In the genomic region with DNA sequence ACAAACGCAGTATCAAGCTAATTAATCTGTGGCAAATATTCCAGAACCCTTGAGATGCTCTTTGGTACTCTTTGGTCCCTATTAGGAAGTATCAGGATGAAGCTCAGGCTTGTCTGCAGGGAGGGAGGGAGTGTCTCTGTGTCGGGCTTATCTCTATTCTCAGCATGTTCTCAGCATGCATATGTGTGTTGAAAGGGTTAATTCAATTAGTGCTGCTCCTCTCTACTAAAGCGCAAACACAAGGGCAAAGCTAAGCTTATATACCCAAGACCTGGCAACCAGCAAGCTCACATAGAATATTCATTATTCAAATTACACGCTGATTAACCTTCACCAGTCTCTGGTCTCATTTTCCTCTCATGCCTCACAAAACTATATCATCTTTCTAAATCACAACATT, we compare ENCODE assay signal across 23 mouse cellular contexts. TPM values are rescaled to one million over a fixed set of nuclear protein-coding genes. Genes with fewer than 3 reads are reported as not detected.
A peak's percentile ranks its signal among the peaks of the same experiment; 100 is the strongest.
DNase-seq lines count a peak whose midpoint lies in the region; ATAC-seq and TF ChIP-seq lines count a peak whose summit lies in the region.
"Had no signal": no experiment of that assay in that cellular context is flagged by ENCODE, and none has a peak within 500 bp of the region (broad histone marks: within the 10 kb centered on the region; RNA-seq: fewer than 3 reads in every experiment).

No protein-coding gene starts in this region.

- H3K9me3 ChIP-seq in forebrain, embryonic 12.5 days, result no peaks in the 10 kb centered on the region
- no peaks in the 10 kb centered on the region for H3K9me3 ChIP-seq in forebrain, postnatal 0 days (ENCODE audit: low read length)
- H3K9me3 ChIP-seq in midbrain, embryonic 11.5 days (ENCODE audit: control insufficient read depth, low read length), result no peaks in the 10 kb centered on the region
- H3K9me3 ChIP-seq in midbrain, postnatal 0 days (ENCODE audit: low read length), result no peaks in the 10 kb centered on the region
- H3K9me3 ChIP-seq in forebrain, embryonic 15.5 days, result no peaks in the 10 kb centered on the region
- H3K9me3 ChIP-seq in midbrain, embryonic 14.5 days (ENCODE audit: control insufficient read depth, low read length), result no peaks in the 10 kb centered on the region
- H3K9me3 ChIP-seq: embryonic facial prominence, embryonic 10.5 days; limb, embryonic 15.5 days; liver, embryonic 15.5 days; lung, embryonic 15.5 days; stomach, embryonic 15.5 days had no signal

- no peak overlapping the region for H3K9ac ChIP-seq in forebrain, embryonic 12.5 days
- no peak overlapping the region for H3K9ac ChIP-seq in forebrain, postnatal 0 days
- H3K9ac ChIP-seq in midbrain, embryonic 11.5 days (ENCODE audit: low read length), result no peak overlapping the region
- H3K9ac ChIP-seq in midbrain, postnatal 0 days (replicated peaks; ENCODE audit: low read length, poor library complexity, severe bottlenecking), result no peak overlapping the region
- H3K9ac ChIP-seq in forebrain, embryonic 15.5 days (replicated peaks), result no peak overlapping the region
- H3K9ac ChIP-seq in midbrain, embryonic 14.5 days (replicated peaks; ENCODE audit: low read length), result no peak overlapping the region
- H3K9ac ChIP-seq: limb, embryonic 15.5 days; liver, embryonic 15.5 days; lung, embryonic 15.5 days; stomach, embryonic 15.5 days had no signal

- H3K4me3 ChIP-seq in forebrain, embryonic 12.5 days (replicated peaks), result no peak overlapping the region
- no peak overlapping the region for H3K4me3 ChIP-seq in forebrain, postnatal 0 days (ENCODE audit: low read depth, low read length)
- H3K4me3 ChIP-seq in midbrain, embryonic 11.5 days (ENCODE audit: low read depth, low read length), result no peak overlapping the region
- H3K4me3 ChIP-seq in midbrain, postnatal 0 days (ENCODE audit: low read depth, low read length), result no peak overlapping the region
- H3K4me3 ChIP-seq in forebrain, embryonic 15.5 days, result no peak overlapping the region
- no peak overlapping the region for H3K4me3 ChIP-seq in midbrain, embryonic 14.5 days (replicated peaks; ENCODE audit: low read depth, low read length)
- H3K4me3 ChIP-seq: embryonic facial prominence, embryonic 10.5 days; limb, embryonic 15.5 days; liver, embryonic 15.5 days; lung, embryonic 15.5 days; myocyte; stomach, embryonic 15.5 days had no signal

- WGBS in forebrain, embryonic 12.5 days, result 41% methylated on average over 4 of the region's 4 CpGs
- 31% methylated on average over 4 of the region's 4 CpGs for WGBS in forebrain, postnatal 0 days
- WGBS in midbrain, embryonic 11.5 days, result 54% methylated on average over 4 of the region's 4 CpGs
- 27% methylated on average over 4 of the region's 4 CpGs for WGBS in midbrain, postnatal 0 days
- WGBS in forebrain, embryonic 15.5 days, result 30% methylated on average over 4 of the region's 4 CpGs
- WGBS in midbrain, embryonic 14.5 days, result 22% methylated on average over 4 of the region's 4 CpGs

- peak; percentile 55; the same call in 1 of the 2 replicates for ATAC-seq in forebrain, embryonic 12.5 days (ENCODE audit: low FRiP score)
- ATAC-seq in forebrain, postnatal 0 days, result no peak
- ATAC-seq in midbrain, embryonic 11.5 days (ENCODE audit: low FRiP score), result peak; percentile 77
- no peak for ATAC-seq in midbrain, postnatal 0 days (ENCODE audit: low FRiP score)
- peak; percentile 66 for ATAC-seq in forebrain, embryonic 15.5 days (replicated peaks)
- peak; percentile 82 for ATAC-seq in midbrain, embryonic 14.5 days (ENCODE audit: low FRiP score, low TSS enrichment)
- ATAC-seq in frontal cortex, adult (ENCODE audit: low TSS enrichment), result no peak
- ATAC-seq: inflammation-experienced regulatory T-cells, adult 6 months had no signal

- H3K4me2 ChIP-seq in forebrain, embryonic 12.5 days, result no peak overlapping the region
- H3K4me2 ChIP-seq in forebrain, postnatal 0 days (ENCODE audit: low read depth), result no peak overlapping the region
- no peak overlapping the region for H3K4me2 ChIP-seq in midbrain, embryonic 11.5 days
- H3K4me2 ChIP-seq in midbrain, postnatal 0 days (ENCODE audit: low read depth, low read length, poor library complexity, severe bottlenecking), result no peak overlapping the region
- no peak overlapping the region for H3K4me2 ChIP-seq in forebrain, embryonic 15.5 days (replicated peaks)
- no peak overlapping the region for H3K4me2 ChIP-seq in midbrain, embryonic 14.5 days (ENCODE audit: low read length)
- H3K4me2 ChIP-seq: limb, embryonic 15.5 days; liver, embryonic 15.5 days; lung, embryonic 15.5 days; stomach, embryonic 15.5 days had no signal

- H3K27ac ChIP-seq in forebrain, embryonic 12.5 days, result no peak overlapping the region
- no peak overlapping the region for H3K27ac ChIP-seq in forebrain, postnatal 0 days (ENCODE audit: low read depth, low read length)
- no peak overlapping the region for H3K27ac ChIP-seq in midbrain, embryonic 11.5 days (ENCODE audit: low read depth, low read length)
- no peak overlapping the region for H3K27ac ChIP-seq in midbrain, postnatal 0 days (ENCODE audit: low read depth, low read length)
- no peak overlapping the region for H3K27ac ChIP-seq in forebrain, embryonic 15.5 days (replicated peaks)
- H3K27ac ChIP-seq in midbrain, embryonic 14.5 days (replicated peaks; ENCODE audit: low read depth, low read length), result no peak overlapping the region
- H3K27ac ChIP-seq: embryonic facial prominence, embryonic 10.5 days; kidney, postnatal 0 days; limb, embryonic 15.5 days; liver, embryonic 15.5 days; lung, embryonic 15.5 days; stomach, embryonic 15.5 days had no signal

- no peak for TF ChIP-seq CTCF in forebrain, postnatal 0 days (IDR thresholded peaks at IDR 0.05; ENCODE audit: low read depth)
- TF ChIP-seq CTCF in midbrain, postnatal 0 days (IDR thresholded peaks at IDR 0.05), result no peak

- H3K4me1 ChIP-seq in forebrain, embryonic 12.5 days, result 0 out of 2 replicates have a peak, but pooled peaks cover 3% of the 10 kb centered on the region
- no peaks in the 10 kb centered on the region for H3K4me1 ChIP-seq in forebrain, postnatal 0 days (ENCODE audit: insufficient read depth)
- no peaks in the 10 kb centered on the region for H3K4me1 ChIP-seq in midbrain, embryonic 11.5 days (ENCODE audit: control insufficient read depth, insufficient read depth, low read length)
- H3K4me1 ChIP-seq in midbrain, postnatal 0 days (ENCODE audit: insufficient read depth, low read length), result no peaks in the 10 kb centered on the region
- H3K4me1 ChIP-seq in forebrain, embryonic 15.5 days, result peaks cover 3% of the 10 kb centered on the region; the same call in 1 of the 2 replicates
- no peaks in the 10 kb centered on the region for H3K4me1 ChIP-seq in midbrain, embryonic 14.5 days (ENCODE audit: control insufficient read depth, insufficient read depth, low read length)
- H3K4me1 ChIP-seq: embryonic facial prominence, embryonic 10.5 days; limb, embryonic 15.5 days; lung, embryonic 15.5 days; stomach, embryonic 15.5 days had no signal

- DNase-seq in forebrain, postnatal 0 days, result no peak
- DNase-seq in midbrain, embryonic 11.5 days (ENCODE audit: low spot score, missing footprints), result no peak
- no peak for DNase-seq in midbrain, postnatal 0 days (ENCODE audit: low spot score)
- peak; percentile 62 for DNase-seq in midbrain, embryonic 14.5 days
- DNase-seq in lung, postnatal 36 days, result no peak
- DNase-seq: adrenal gland, postnatal 14 days; cerebellum, adult 9-10 months; gastrocnemius, postnatal 36 days; kidney, adult 18-20 months; left cerebral cortex, postnatal 4 days; lung, postnatal 4 days; thymus, postnatal 25 days had no signal

- H3K27me3 ChIP-seq in forebrain, embryonic 12.5 days, result no peaks in the 10 kb centered on the region
- H3K27me3 ChIP-seq in forebrain, postnatal 0 days (ENCODE audit: insufficient read depth, low read length), result no peaks in the 10 kb centered on the region
- H3K27me3 ChIP-seq in midbrain, embryonic 11.5 days (ENCODE audit: control insufficient read depth, insufficient read depth, low read length), result no peaks in the 10 kb centered on the region
- H3K27me3 ChIP-seq in midbrain, postnatal 0 days (ENCODE audit: insufficient read depth, low read length), result no peaks in the 10 kb centered on the region
- no peaks in the 10 kb centered on the region for H3K27me3 ChIP-seq in forebrain, embryonic 15.5 days
- H3K27me3 ChIP-seq in midbrain, embryonic 14.5 days (ENCODE audit: control insufficient read depth, insufficient read depth, low read length), result no peaks in the 10 kb centered on the region
- H3K27me3 ChIP-seq: limb, embryonic 15.5 days; liver, embryonic 15.5 days; lung, embryonic 15.5 days; stomach, embryonic 15.5 days had no signal

- peaks cover 19% of the 10 kb centered on the region for H3K36me3 ChIP-seq in forebrain, embryonic 12.5 days (replicated peaks)
- peaks cover 50% of the 10 kb centered on the region for H3K36me3 ChIP-seq in forebrain, postnatal 0 days (ENCODE audit: insufficient read depth)
- H3K36me3 ChIP-seq in midbrain, embryonic 11.5 days (ENCODE audit: control insufficient read depth, insufficient read depth, low read length), result no peaks in the 10 kb centered on the region; the same call in 1 of the 2 replicates
- peaks cover 19% of the 10 kb centered on the region; the same call in 1 of the 2 replicates for H3K36me3 ChIP-seq in midbrain, postnatal 0 days (ENCODE audit: insufficient read depth, low read length)
- H3K36me3 ChIP-seq in forebrain, embryonic 15.5 days, result peaks cover 29% of the 10 kb centered on the region
- H3K36me3 ChIP-seq in midbrain, embryonic 14.5 days (ENCODE audit: control insufficient read depth, insufficient read depth, low read length), result peaks cover 43% of the 10 kb centered on the region

RNA-seq across cellular contexts. Expression of a gene that starts 14.6 kb away (rescaled TPM):
- 36.7 and 37.8 TPM in 2 replicates for polyA plus RNA-seq in forebrain, embryonic 12.5 days (2016; fragmentation: Nextera tagmentation; extraction: Ambion mirVana)
- 19.1 and 24.9 TPM in 2 replicates for total RNA-seq in forebrain, postnatal 0 days (2014; rRNA removed)
- polyA plus RNA-seq in forebrain, postnatal 0 days (2015; fragmentation: Nextera tagmentation; extraction: Ambion mirVana), result 13.8 and 17.9 TPM in 2 replicates
- polyA plus RNA-seq in midbrain, embryonic 11.5 days (2014; fragmentation: Nextera tagmentation; extraction: Ambion mirVana), result 33.8 and 40.9 TPM in 2 replicates
- 27.9 and 32.0 TPM in 2 replicates for total RNA-seq in midbrain, postnatal 0 days (2014; rRNA removed)
- polyA plus RNA-seq in midbrain, postnatal 0 days (2015; fragmentation: Nextera tagmentation; extraction: Ambion mirVana), result 18.6 and 21.5 TPM in 2 replicates
- polyA plus RNA-seq in forebrain, embryonic 15.5 days (2015; fragmentation: Nextera tagmentation; extraction: Ambion mirVana), result 22.8 and 24.1 TPM in 2 replicates
- 29.9 and 30.0 TPM in 2 replicates for polyA plus RNA-seq in midbrain, embryonic 14.5 days (2014; fragmentation: Nextera tagmentation; extraction: Ambion mirVana)

RNA-seq across cellular contexts. Expression of a gene that starts 25.6 kb away (rescaled TPM):
- polyA plus RNA-seq in forebrain, embryonic 12.5 days (2016; fragmentation: Nextera tagmentation; extraction: Ambion mirVana), result 221 and 226 TPM in 2 replicates
- total RNA-seq in forebrain, postnatal 0 days (2014; rRNA removed), result 156 and 159 TPM in 2 replicates
- polyA plus RNA-seq in forebrain, postnatal 0 days (2015; fragmentation: Nextera tagmentation; extraction: Ambion mirVana), result 140 and 156 TPM in 2 replicates
- polyA plus RNA-seq in midbrain, embryonic 11.5 days (2014; fragmentation: Nextera tagmentation; extraction: Ambion mirVana), result 258 and 276 TPM in 2 replicates
- 105 and 128 TPM in 2 replicates for total RNA-seq in midbrain, postnatal 0 days (2014; rRNA removed)
- polyA plus RNA-seq in midbrain, postnatal 0 days (2015; fragmentation: Nextera tagmentation; extraction: Ambion mirVana), result 136 and 139 TPM in 2 replicates
- 170 and 179 TPM in 2 replicates for polyA plus RNA-seq in forebrain, embryonic 15.5 days (2015; fragmentation: Nextera tagmentation; extraction: Ambion mirVana)
- polyA plus RNA-seq in midbrain, embryonic 14.5 days (2014; fragmentation: Nextera tagmentation; extraction: Ambion mirVana), result 184 and 203 TPM in 2 replicates

RNA-seq across cellular contexts. Expression of a gene that starts 47.0 kb away (rescaled TPM):
- polyA plus RNA-seq in forebrain, embryonic 12.5 days (2016; fragmentation: Nextera tagmentation; extraction: Ambion mirVana), result 42.2 and 45.8 TPM in 2 replicates
- 35.9 and 36.2 TPM in 2 replicates for total RNA-seq in forebrain, postnatal 0 days (2014; rRNA removed)
- polyA plus RNA-seq in forebrain, postnatal 0 days (2015; fragmentation: Nextera tagmentation; extraction: Ambion mirVana), result 59.2 and 72.2 TPM in 2 replicates
- 31.5 and 34.8 TPM in 2 replicates for polyA plus RNA-seq in midbrain, embryonic 11.5 days (2014; fragmentation: Nextera tagmentation; extraction: Ambion mirVana)
- 24.3 and 26.8 TPM in 2 replicates for total RNA-seq in midbrain, postnatal 0 days (2014; rRNA removed)
- polyA plus RNA-seq in midbrain, postnatal 0 days (2015; fragmentation: Nextera tagmentation; extraction: Ambion mirVana), result 64.0 and 72.1 TPM in 2 replicates
- 63.2 and 65.3 TPM in 2 replicates for polyA plus RNA-seq in forebrain, embryonic 15.5 days (2015; fragmentation: Nextera tagmentation; extraction: Ambion mirVana)
- polyA plus RNA-seq in midbrain, embryonic 14.5 days (2014; fragmentation: Nextera tagmentation; extraction: Ambion mirVana), result 61.4 and 66.5 TPM in 2 replicates

Comparison
In these comparisons a context has a peak if more than half of its experiments do, and no peak if none do; other contexts are left out.
1. ATAC-seq: peak in forebrain, embryonic 12.5 days (single experiment), midbrain, embryonic 11.5 days (single experiment), forebrain, embryonic 15.5 days (single experiment) and midbrain, embryonic 14.5 days (single experiment); none in forebrain, postnatal 0 days (single experiment), midbrain, postnatal 0 days (single experiment) and frontal cortex, adult (single experiment).